Mouse (Mus musculus): ENCODE results near the gene Glud1.
"Not testable (repeated sequence)": the region's sequence is repeated elsewhere in the genome, so short reads cannot be mapped to it uniquely, and the experiment has no call there.

Gene Glud1

DNA sequence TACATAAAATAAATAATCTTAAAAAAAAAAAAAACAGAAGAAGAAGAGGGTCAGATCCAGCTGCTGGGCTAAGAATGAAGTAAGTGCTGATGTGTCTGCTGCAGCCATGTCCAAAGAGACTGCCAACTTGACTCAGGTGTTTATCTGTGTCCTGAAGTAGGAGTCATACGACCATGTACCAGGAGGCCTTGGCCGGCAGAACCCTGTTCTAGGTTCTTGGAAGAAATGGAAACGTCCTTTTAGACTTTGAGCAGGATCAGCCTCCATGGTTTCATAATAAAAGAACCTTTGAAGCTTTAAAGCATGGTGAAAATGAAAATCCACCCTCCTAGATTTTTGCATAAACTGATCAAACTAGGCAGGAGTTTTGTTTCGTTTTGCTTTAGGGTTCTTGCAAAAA is 43.9 kb downstream of the Glud1 start:
- DNase-seq = no peak

DNA sequence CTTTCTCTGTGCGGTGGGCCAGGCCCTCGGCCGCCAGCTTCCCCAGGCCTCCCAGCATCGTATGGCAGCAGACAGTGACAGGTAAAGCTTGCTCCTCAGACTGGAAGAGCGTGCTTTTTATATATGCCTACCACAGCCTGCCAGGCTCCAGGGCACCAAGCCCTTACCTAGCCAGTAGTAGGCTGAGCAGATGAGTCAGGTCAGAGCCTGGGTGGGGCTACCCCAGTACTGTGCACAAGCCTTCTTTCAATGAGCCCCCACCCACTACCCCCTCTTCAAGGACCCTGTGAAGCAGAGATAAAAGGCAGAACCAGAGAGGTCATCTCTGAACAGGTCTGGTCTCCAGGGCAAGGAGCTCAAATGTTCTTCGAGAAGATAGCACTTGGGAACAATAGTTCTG is 44.8 kb downstream of the Glud1 start, which contains the start of gene Fam25c:
Gene Fam25c, minus strand, starts transcription at position 133 of the 400 bp plus-strand sequence.
- DNase-seq = no peak

GRCm38 (mm10) chr14:34357671-34358455 is 47.3 kb downstream of the Glud1 start:
- DNase-seq = peak; percentile 17

DNA sequence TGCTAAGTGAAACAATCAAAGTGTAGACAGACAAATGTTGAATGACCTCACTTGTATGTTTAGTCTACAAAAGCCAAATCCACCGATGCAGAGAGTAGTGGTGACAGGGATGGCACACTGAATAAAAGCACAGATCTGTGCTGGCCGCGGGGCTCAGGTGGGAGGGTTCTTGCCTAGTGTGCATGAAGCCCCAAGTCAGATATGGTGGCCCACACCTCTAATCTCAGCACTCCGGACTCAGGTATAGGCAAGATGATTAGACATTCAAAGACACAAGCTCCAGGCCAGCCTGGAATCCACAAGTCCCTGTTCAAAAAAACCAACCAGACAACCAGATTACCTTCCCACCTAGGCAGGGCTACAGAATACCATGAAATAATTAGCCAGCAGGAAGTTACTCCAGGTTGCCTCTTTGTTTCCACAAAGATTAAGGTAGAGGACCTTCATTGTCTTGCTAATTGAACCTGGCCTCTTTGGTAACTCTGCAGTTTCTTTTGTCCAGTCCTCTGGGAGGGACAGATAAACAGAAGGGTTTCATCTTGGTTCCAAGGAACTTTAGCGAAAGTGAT is 49.2 kb downstream of the Glud1 start:
- DNase-seq = no peak

GRCm38 (mm10) chr14:34360251-34360650 is 49.7 kb downstream of the Glud1 start:
- no peak for DNase-seq

DNA sequence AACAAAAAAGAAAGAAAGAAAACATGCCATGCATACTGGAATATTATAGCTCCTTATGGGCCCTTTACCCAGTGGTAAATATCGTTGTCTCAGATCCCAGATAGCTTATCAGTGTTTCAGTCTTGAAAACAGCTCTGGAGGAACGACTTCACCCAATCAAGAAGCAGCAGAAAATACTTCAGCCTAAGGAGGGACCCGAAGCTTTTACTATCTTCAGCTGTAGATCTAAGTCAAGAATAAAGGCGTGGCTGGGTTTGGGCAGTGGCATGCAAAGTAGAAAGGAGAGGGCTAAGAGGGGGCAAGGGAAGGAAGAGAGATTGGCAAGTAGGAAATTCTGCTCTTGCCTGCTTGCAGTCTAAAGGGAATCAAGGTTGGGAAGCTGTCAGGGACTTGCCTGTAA is 51.6 kb downstream of the Glud1 start:
- DNase-seq = no peak

GRCm38 (mm10) chr14:34362726-34363445 is 52.4 kb downstream of the Glud1 start:
- DNase-seq = peak; percentile 58

- DNase-seq = peak; percentile 43
Observed at GRCm38 (mm10) chr14:34363490-34364253, 53.1 kb downstream of the Glud1 start.

DNA sequence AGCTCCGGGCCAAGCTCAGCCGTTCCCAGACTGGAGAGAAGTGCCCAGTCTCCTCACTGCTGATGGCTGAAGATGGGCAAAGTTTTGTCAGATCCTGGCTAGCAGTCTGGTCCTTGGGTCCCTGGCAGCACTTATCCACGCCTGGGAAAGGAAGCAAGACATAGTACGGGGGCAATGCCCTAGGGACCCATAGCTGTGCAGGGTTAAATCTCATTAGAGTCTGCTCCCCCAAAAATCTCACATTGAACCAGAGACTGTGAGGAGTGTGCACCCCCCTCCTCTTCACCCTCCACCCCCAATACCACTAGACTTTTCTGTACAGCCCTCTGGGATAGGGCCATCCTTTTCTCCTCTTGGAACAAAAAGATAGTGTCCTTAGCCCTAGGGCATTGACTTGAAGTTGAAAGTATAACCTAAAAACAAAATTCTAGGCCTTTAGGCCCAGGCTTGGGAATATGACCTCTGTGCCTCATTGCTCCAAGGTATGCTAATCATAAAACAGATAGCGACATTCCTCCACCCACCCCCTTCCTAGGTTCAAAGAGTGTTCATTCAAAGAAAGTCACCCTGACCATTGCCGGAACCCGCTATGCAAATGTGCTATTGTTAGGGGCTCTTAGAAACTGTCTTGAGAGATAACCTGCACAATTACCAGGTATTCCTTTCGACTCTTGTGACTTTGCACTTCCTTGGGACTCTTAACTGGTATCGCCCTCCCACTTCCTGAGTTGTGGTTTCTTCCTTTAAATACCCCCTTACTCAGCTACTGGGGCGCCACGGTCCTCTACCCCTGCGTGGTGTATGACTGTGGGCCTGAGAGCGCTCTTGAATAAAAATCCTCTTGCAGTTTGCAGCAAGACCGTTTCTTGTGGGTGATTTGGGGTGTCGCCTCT is 54.0 kb downstream of the Glud1 start:
- not testable (repeated sequence) for DNase-seq

- DNase-seq = no peak
Observed at GRCm38 (mm10) chr14:34365147-34365507, 54.6 kb downstream of the Glud1 start.

DNA sequence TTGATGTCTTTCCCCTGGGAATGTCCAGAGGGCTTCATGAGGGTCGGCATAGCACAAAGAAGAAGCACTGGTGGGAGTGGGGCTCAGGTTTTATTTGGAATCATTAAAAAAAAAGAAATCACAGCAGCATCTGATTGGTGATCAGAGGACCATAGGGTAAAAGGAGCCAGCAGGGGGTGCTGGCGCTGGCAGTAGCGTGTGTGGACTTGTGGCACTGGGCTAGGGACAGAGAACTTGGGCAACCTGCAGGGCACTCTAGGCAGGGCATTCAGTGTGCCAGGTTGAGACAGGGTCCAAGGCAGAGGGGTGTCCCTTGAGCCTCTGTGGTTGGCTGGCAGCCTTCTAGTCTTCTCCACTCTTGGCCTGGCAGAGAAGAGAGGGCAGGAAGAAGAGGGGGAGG is 59.7 kb downstream of the Glud1 start:
- DNase-seq = no peak

DNA sequence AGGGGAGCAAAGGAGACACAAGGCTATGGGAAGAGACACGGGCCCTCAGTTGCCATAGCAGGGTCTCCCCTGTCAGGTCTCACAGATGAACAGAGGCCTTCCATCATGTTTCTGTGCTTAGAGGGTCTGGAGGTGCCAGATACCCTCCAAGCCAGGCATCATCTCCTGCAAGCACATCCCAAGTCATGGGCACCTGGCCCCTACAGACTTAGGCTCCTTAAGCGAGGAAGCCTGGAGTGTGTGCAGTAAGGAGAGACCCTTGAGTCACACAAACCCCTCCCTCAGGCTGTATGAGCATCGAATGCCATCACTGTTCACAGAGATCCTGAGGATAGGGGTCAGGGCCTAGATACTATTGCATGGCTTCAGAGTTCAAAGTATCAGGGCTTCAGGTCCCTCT is 60.4 kb downstream of the Glud1 start:
- no peak for DNase-seq

DNA sequence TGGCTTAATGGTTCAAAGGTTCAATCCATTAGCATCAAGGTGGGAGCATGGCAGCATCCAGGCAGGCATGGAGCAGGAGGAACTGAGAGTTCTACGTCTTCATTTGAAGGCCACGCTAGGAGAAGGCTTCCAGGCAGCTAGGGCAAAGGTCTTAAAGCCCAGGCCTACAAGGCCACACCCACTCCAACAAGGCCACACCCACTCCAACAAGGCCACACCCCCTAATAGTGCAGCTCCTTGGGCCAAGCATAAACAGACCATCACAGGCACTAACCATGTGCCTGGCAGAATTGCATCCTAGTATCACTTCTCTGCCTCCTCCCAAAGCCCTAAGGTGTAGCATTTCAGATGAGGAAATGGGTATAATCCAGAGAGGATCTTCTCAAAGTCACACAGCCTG is 61.2 kb downstream of the Glud1 start:
- no peak for DNase-seq

DNA sequence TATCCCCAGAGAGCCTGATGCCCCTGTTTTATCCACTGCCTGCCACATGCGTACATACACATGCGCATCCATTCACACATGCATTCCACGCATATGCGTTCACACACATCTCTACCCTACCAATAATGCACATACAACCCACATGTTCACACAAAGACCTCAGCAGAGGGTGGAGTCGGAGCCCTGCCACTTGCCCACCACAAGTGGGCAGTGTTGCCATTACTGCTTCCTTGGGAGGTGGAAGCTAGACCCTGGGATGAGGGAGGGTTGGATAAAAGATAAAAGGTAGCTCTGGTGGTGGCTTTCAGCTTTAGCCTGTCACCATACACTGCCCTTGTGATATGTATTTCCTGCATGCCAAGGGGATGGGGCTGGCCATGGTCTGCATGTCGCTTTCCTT is 62.1 kb downstream of the Glud1 start:
- DNase-seq = peak; percentile 36

DNA sequence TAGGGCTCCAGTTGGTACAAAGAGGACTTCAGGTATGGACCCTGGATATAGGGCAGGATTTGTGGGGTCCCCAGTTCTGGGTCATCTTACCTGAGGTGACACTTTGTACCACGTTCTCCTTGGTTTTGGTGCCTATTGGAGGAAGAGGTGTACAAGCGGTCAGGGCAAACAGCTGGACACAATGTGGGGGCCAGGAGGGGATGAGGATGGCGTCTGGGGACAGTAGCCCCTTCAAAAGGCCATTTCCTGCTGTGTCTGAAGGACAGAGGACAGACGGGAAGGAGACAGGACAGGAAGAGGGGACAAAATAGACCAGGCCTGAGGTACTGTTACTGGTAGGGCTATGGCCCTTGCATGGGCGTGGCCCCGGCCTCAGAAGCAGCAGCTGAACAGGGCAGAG is 63.1 kb downstream of the Glud1 start:
- no peak for DNase-seq

DNA sequence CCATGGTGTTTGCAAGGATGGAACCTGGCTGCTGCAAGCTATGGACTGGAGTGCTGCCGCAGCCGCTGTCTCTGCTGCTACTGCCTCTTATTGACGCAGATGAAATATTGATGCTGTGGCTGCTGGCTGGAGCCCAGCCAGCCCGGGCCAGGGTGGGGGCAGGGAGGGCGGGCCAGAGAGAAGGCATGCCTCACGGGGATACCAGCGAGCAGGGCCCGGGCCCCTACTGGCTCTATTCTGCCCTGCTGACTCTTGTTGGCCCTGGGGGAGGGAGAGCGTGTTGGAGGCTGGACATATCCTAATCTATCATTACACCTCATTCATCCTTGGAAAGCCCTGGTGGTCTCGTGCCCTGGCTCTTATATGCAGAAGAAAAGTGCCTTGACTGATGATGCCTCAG is 64.0 kb downstream of the Glud1 start, which contains the start of gene Sncg:
Gene Sncg, minus strand, starts transcription at position 213 of the 400 bp plus-strand sequence.
- DNase-seq = no peak

- DNase-seq = no peak
Observed at GRCm38 (mm10) chr14:34375415-34375904, 64.9 kb downstream of the Glud1 start, which contains the start of gene Mmrn2. Gene Mmrn2, plus strand, starts transcription at chr14:34375465.

GRCm38 (mm10) chr14:34375941-34376340 is 65.4 kb downstream of the Glud1 start:
- no peak for DNase-seq

- no peak for DNase-seq
Observed at GRCm38 (mm10) chr14:34377121-34377520, 66.6 kb downstream of the Glud1 start.

DNA sequence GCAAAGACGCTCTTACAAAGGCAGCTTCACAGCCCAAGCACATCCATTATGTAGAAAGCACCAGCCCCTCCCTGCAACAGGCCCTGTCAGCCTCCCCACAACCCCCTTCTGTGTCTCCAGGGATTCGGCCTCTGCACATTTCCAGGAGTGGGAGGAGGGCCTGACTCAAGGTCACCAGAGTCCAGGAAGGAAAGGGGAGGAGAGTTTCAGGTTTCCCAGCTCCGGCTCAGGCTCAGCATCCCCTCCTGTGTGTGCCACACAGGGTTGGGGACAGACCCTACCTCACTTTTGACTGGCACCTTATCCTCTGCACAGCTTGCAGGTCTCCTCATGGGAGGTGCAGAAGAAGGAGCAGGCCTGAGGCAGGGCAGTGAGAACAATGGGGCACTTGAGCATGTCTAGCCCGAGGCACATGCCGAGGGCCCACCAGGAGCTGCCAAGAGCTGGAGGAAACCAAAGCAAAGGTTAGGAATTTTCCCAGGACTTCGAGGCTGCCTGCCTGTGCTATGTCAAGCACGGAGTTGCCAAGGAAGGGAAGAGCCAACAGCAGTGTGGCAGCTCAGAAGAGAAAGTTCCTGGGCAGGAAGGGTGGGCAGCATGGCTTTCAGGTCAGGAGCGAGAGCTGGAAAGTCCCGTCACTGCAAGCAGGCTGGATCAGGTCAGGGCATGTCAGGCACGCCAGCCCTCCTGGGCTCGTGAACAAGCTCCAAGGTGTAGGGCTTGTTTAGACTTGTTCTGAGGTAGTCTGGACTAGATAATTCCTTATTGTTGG is 68.2 kb downstream of the Glud1 start:
- no peak for DNase-seq

All from right cerebral cortex, postnatal 25 days (tissue).